Mouse (Mus musculus): ENCODE data around the gene Ltb.
A peak's percentile ranks its signal among the peaks of the same experiment; 100 is the strongest.
"Not testable (repeated sequence)": the region's sequence is repeated elsewhere in the genome, so short reads cannot be mapped to it uniquely, and the experiment has no call there.

The Ltb gene

GRCm38 (mm10) chr17:35225456-35225855 is 31.2 kb downstream of the Ltb start:
- DNase-seq (ENCODE audit: low spot score): no peak

GRCm38 (mm10) chr17:35226561-35227046 is 32.4 kb downstream of the Ltb start:
- DNase-seq (ENCODE audit: low spot score): no peak

DNA sequence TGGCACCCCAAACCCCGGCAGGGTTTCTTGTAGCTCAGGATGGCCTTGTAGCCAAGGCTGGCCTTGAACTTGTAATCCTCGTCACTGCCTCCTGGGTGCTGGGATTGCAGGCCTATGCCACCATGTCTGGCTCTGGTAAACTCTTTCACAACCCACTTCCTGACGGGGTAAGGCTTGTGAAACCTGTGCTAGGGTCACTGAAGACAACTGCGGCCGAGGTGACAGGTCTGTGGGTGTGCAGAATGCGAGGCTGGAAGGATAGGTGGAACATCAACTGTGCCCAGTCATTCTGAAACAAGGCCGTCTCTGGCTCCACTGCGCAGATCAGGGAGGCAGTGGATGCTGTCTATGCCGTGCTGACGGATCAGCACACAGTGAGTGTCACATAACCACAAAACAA is 36.8 kb downstream of the Ltb start:
- DNase-seq (ENCODE audit: low spot score): no peak

DNA sequence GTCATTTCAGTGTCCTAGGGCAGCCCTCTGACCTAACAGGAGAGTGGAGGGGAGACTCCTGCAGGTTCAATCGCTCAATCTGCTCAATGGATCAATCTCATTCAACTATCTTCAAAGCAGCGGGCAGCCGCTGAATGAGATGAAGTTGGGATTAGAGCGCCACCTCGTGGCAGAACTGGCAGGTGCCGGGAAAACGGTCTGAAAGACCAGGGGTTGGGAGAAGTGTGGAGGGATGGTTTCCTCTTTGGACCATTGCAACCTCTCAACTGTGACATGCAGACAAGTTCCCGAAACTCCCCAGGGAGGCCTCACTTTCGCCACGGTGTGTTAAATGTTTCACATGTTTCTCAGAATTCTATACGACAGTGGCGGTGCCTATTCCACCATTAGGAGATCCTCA is 37.8 kb downstream of the Ltb start:
- DNase-seq (ENCODE audit: low spot score): peak; percentile 95

DNA sequence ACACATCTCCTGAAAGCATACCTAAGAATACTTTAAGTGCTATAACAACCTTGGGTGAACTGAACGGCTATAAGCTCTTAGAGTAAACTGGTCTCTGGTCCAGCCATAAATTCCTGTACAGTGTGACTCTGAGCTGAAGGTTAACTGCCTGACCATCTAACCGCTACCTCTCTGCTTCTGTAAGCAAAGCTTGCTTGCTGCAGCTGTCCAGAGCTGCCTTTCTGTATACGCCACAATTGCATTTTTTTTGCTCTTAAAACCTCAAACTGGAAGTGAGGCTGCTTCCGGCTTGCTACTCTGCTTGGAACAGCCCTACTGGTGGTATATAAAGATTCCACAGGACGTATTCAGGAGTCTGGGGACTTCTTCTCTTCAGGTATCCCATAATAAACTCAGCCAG is 38.4 kb downstream of the Ltb start:
- no peak for DNase-seq (ENCODE audit: low spot score)

DNA sequence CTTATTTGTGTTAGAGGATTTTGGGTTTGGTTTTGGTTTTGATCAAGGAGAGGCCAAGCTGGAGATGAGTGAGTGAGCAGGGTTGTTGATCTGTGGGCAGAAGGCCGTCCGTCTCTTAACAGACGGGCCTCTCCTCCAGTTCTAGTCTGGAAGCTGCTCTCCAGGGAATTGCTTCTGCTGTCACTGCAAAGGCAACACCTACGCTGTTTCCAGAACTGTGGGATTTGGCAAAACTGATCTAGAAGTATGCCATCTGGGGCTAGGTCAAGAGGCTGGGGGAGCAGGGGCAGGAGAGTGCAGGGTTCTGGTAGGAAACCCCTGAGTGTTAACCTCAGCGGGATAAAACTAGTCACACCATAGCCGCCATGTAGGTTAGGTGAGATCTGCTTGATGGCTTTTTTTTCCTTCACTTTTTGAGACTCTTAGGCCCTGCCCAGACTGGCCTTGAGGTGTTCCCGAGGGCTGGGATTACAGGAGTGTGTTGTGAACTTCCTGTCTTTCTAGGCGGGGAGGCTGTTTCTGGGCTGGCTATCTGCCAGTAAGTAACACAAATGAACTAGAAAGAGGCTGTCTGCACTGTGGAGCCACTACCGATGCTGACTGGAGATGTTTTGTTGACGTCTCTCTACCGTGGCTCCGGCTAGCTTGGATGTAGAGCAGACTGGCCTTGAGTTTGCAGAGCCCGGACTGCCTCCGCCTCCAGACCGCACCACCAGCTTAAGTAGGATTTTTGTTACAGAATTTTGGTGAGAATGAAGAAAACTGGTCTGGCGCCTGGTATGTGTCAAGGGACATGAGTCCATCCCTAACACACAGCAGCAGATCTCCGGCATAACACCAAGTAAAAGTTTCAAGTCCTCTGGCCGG is 39.1 kb downstream of the Ltb start, which contains the start of gene Atp6v1g2:
Gene Atp6v1g2, plus strand, starts transcription at position 547 of the 867 bp plus-strand sequence.
- DNase-seq (ENCODE audit: low spot score): no peak

- DNase-seq (ENCODE audit: low spot score): not testable (repeated sequence)
Measured at GRCm38 (mm10) chr17:35234090-35234489, 39.9 kb downstream of the Ltb start.

- peak; percentile 52 for DNase-seq (ENCODE audit: low spot score)
Measured at GRCm38 (mm10) chr17:35234903-35235302, 40.7 kb downstream of the Ltb start.

- DNase-seq (ENCODE audit: low spot score): peak; percentile 95
Measured at GRCm38 (mm10) chr17:35235614-35236389, 41.6 kb downstream of the Ltb start, which contains the start of gene Nfkbil1. TSS of gene Nfkbil1 (minus strand) at chr17:35235792.

- peak; percentile 98 for DNase-seq (ENCODE audit: low spot score)
Measured at GRCm38 (mm10) chr17:35236390-35236746, 42.1 kb downstream of the Ltb start.

DNA sequence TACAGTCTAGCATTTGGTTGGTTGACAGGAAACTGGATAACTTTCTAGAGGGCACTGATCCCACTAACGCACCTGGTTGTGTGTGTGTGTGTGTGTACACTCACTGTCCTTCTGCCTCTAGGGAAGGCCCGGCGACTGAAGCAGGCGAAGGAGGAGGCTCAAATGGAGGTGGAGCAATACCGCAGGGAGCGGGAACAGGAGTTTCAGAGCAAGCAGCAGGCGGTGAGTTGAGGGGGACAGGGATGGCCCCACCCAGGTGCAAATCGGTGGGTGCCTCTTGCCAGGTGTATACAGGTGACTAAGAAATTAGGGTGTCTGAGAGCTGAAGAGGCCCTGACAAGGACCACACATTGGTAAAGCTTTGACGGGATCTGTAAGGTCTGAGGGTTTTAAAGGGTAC is 42.8 kb downstream of the Ltb start:
- no peak for DNase-seq (ENCODE audit: low spot score)

GRCm38 (mm10) chr17:35237504-35237903 is 43.3 kb downstream of the Ltb start:
- no peak for DNase-seq (ENCODE audit: low spot score)

DNA sequence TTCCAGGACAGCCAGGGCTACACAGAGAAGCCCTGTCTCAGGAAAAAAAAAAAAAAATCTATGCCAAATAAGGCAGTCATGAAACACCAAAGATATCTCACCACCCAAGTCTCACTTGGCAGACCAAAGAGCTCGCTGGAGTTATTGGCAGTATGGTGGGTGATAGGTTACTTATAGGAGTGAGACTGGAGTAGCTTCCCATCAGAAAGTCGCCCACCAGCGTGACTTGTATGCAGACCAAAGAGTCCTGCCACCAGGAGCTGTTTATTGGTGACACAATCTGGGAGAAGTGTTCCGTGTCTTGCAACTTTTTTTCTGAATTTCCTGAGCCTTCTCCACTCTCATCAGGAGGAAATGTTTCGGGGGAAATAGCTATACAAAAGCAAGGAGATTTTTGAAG is 45.5 kb downstream of the Ltb start:
- no peak for DNase-seq (ENCODE audit: low spot score)

DNA sequence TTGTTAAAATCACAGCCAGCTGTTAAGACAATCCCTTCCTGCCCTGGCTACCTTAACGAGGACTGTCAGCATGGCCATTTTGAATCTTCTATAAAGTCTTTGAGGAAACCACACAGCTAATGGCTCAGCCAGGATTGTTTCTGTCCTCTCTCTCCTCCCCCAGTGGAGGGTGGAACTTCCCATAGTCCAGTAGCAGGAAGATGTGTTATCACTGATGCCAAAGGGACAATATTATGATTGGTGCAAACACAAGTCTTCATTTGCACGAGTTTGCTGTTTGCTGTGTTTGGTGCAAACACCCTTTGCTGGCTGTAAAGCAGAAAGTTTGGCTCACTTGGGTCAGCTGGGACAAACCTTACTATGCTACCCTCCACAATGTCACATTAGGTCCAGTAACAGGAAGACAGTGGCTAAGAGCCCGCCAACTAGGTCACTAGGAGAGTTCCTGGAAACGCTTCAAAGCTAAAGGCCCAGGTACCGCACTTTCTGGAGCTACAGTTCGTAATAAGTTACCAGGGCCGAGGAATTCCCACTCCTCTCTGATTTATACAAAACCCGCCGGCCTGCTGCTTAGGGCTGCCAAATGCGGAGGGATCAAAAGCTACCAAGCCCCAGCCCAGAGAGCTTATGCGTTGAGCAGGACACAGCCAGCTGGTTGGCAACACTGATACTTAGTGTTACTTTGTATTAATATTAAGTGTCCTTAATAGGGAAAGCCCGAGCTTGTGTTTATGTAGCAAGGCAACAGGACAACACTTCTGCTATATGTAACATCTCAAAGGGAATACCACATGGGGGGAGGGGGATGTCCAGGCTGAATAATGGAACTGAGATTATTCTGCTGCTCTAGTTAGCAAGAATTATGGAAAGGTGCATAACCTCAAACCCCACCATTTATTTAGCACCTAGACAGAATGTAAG is 46.4 kb downstream of the Ltb start:
- no peak for DNase-seq (ENCODE audit: low spot score)

DNA sequence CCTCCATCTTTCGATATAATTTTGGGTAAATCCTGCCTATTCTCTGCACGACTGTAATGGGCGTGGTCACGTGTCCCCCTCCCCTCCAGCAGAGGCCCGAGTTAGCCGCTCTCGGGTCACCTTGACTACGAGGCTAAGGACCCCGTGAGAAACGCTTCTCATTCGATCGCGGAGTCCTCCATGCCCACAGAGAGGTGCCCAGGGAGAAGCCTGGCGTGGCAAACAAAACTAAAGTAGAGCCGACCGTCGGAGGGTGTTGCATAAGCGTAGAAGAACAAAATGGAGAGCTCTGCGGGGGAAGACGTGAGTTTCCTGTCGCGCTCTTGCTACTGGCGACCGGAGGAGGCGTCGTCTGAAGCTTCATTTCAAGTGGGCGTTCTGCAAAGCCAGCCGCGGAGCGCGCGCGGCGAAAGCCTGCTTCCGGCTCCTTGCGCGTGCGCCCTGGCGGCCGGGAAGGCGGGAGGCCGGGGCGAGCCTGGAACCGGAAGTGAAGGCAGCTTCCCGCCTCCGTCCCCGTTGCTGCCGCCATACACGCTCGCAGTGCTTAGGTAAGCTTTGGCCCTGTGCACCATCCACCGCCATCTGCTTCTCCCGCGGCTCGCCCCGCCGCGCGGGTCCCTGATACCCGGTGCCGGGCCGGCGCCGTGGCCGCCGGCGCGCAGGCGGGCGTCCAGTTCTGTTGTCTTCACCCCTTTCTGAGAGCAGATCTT is 47.2 kb downstream of the Ltb start, which contains the start of gene Ddx39b:
Gene Ddx39b, plus strand, starts transcription at position 442 of the 710 bp plus-strand sequence.
- DNase-seq (ENCODE audit: low spot score): peak; percentile 97

DNA sequence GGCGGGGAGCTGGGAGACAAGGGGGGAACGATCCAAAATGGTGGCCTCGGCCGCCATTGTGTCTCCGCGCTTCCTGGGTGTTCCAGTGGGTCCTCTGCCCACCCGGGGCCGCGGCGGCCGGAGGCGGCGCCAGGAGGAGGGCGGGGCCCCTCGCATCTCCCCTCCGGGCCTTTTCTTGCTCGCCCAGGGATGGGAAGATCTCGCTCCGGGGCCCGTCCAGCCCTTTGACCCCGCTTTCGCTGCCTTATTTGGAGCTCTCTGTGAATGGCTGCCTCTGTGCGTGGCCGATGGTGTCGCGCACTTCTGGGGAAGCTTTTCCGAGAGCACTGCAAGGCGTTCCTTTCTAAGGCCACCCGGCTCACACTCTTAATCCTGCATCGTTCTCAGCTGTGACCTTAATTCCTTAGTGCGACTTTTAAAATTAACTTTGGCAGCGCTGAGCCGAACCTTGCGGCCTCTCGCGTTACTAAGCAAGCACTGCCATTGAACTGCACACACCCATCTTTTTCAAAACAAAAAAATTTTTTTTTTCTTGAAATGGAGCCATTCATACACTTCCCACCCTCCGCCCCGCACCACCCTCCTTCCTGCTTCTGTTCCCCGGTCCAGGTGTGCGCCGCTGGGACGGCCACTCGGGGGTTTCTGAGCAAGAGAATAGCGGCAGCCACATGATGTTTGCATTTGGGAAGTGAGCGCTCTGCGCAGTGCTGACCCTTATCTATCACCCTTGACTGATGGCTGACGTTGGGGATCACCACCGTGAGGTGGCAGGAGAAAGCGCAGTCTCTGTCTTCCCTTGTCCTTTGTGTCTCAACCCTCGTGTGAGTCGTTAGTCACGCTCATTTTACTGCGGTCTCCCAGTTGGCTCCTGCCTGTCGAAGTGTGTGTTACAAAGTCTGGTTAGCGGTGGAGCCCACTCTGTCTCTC is 48.0 kb downstream of the Ltb start:
- DNase-seq (ENCODE audit: low spot score): peak; percentile 78

DNA sequence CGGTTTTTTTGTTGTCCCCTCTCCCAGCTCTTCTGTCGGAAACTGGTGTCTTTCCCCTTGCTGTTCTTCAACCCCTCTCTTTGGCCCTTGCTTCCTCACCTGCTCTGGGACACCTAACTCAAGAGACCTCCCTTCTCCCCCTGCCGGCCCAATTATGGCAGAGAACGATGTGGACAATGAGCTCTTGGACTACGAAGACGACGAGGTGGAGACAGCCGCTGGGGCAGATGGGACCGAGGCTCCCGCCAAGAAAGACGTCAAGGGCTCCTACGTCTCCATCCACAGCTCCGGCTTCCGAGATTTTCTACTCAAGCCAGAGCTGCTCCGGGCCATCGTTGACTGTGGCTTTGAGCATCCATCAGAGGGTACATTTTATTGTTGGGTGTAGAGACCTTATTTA is 48.8 kb downstream of the Ltb start:
- DNase-seq (ENCODE audit: low spot score): peak; percentile 64

DNA sequence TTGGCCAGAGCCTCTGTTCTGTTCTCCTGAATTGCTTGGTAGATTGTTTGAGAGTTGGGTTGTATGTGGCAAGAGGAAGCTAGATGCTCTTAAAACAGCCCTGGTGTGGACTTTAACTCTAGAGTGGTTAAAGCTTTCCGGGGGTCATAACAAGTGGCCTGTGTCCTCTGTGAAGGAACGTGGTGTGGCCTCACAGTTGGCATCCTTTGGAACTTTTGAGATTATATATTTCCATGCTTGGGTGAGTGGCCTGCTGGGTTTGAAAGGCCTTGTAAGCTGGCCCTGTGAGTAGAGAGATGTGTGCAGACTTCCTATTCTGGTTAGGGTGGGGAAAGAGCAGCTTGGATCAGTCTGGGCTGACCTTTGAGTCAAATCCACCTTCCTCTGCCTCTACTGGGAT is 50.8 kb downstream of the Ltb start:
- no peak for DNase-seq (ENCODE audit: low spot score)
